Mouse (Mus musculus) regulatory T cell (primary cell): ENCODE measurements around the gene Gm3164.
"Not testable (repeated sequence)": the region's sequence is repeated elsewhere in the genome, so short reads cannot be mapped to it uniquely, and the experiment has no call there.

Experiments
- in situ Hi-C: fragments of 300-600 bp; cut with MboI, MseI; formaldehyde crosslinking; loops from one replicate; pipeline ENCODE4 v1.15.1; 2025; ENCODE audit warnings: high pct_unique_total_duplicates

Gm3164 gene

GRCm38 (mm10) chr14:4414965-4415835 lies at the start of gene Gm3164:
TSS of gene Gm3164 (plus strand) at chr14:4415448.
- in situ Hi-C loops, result not testable (repeated sequence)

- in situ Hi-C loops, result loop anchor here (10.0 kb wide), 1 partner anchor 224 kb away; no protein-coding TSS in a partner anchor
These were observed 46.3 kb upstream of the Gm3164 start for GRCm38 (mm10) chr14:4368991-4369390.

GRCm38 (mm10) chr14:4369691-4370090 lies 45.6 kb upstream of the Gm3164 start:
- in situ Hi-C loops, result loop anchor here (10.0 kb wide), 1 partner anchor 225 kb away; no protein-coding TSS in a partner anchor

- in situ Hi-C loops, result not testable (repeated sequence)
These were observed 37.4 kb upstream of the Gm3164 start for GRCm38 (mm10) chr14:4377871-4378270.

DNA sequence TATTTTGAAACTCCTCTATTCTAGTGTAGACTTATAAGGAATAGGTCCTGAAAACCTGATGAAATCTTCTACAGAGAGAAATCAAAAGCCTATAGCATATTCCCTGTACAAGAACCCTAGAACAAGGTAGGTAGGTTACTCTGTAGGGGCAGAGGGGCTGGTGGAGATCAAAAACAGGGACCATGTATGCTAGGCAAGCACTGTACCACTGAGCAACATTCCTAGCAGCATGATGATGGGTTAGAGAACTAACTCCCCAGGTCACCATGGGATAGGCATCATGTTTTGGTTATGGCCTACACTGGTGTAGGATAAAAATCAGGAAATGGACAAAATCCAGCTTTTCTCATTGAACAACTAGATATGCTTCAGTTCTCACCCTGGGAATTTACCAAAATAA lies 29.6 kb upstream of the Gm3164 start:
- in situ Hi-C loops, result loop anchor here (5.0 kb wide), 1 partner anchor 447 kb away; no protein-coding TSS in a partner anchor

DNA sequence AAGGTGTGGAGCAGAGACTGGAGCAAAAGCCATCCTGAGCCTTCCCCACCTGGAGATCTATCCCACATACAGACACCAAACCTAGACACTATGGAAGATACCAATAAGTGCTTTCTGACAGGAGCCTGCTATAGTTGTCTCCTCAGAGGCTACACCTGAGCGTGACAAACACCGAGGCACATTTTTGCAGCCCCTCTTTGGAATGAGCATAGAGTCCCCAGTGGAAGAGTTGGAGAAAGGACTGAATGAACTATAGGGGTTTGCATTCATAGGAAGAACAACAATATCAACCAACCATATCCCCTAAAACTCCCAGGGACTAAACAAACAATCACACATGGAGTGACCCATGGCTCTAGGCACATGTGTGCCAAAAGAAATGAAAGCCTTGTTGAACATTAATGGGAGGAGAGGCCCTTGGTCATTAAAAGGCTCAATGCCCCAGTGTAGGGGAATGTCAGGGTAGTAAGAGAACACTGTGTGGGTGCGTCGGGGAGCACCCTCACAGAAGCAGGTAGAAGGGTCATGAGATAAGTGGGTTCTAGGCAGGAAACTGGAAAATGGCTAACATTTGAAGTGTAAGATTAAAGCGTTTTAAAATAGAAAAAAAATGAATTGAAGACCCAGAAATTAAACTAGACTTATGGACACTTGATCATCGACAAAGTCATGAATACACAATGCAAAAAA lies 22.3 kb upstream of the Gm3164 start:
- in situ Hi-C loops, result not testable (repeated sequence)

DNA sequence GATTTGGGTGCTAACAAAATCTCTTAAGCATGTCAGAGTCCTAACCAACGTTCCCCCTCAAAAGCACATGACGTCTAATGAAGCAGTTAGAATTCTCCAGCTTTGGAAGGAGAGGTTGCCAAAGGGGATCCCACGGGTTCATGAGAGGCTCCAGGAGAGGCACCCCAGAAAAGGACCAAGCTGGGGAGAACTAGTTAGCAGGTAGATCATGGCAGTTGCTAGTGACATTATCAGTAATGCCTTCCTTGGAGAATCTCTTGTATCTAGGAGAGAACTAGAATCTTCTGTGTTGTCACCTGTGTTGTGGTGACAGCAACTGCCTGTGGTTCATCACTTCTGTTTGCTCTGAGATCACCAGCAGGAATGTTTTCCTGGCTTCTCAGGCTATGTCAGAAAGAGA lies 18.0 kb upstream of the Gm3164 start, which contains the start of gene Gm3159:
TSS of gene Gm3159 (plus strand) at position 301 of the 400 bp plus-strand sequence.
- in situ Hi-C loops, result not testable (repeated sequence)

DNA sequence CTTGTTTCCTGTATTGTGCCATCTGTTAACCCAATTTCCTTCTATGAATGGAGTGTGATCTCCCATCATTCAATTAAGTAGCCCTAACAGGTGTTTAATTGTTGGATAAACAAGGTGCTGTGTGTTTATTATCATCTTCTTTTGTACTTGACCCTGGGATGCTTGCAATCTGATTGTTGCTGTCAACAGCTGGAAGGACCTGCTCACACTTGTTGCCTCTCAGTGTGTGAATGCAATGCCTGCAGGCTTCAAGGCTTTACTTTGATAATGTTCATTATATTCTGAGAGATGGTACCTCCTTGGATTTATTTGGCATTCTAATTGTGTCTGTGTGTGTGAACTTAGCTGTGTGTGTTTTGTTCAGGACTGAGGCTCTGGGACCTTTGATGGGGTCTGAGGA lies 16.6 kb upstream of the Gm3164 start:
- in situ Hi-C loops, result not testable (repeated sequence)

DNA sequence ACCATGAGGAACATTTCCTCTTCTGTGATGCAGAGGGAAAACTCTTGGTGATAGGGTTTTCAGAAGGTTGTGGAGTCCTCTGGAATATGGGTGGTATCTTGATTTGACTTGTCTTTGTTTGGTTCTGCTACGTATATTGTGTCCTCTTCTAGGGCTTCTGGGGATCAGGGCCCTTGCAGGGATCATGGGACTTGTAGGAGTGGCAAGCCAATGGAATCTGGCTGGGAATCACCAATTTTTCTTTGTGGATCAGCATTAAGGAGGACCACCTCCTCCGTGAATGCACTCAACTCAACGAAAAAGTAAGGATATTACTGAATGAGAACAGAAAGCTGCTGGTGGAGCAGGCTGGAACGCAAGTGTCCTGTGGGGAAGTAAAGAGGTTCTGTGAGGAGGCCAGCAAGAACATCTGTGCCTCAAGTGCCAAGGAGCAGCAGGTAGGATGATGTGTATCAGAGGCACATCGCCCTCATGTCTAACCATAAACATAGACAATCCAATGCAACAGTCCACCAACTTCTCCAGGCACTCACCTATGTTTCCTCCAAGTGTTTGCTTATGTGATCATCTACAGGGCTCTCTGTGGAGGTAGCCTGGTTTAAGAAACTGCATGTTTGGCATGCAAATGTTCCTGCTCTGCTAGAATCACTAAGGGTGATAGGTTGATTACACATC lies 15.0 kb upstream of the Gm3164 start:
- in situ Hi-C loops, result not testable (repeated sequence)

GRCm38 (mm10) chr14:4401245-4401644 lies 14.0 kb upstream of the Gm3164 start:
- in situ Hi-C loops, result not testable (repeated sequence)

GRCm38 (mm10) chr14:4403840-4404239 lies 11.4 kb upstream of the Gm3164 start:
- in situ Hi-C loops, result not testable (repeated sequence)

DNA sequence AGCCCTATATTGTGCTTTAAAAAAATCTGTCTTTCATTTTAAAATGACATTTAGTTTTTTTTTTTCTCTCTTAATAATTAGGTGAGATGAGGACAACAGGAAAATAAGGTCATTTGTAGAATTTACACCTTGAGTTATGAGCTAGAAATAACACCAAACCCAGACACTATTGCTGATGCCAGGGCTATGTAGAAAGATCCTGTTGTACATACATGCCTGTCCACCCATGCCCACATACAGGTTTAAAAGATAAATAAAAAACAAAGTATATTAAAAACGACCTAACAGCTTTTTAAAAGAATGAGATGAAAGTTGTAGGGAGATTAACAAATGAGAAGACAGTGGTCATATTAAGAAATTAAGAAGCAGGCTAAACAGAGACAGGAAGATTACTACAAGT lies 5.3 kb upstream of the Gm3164 start:
- in situ Hi-C loops, result not testable (repeated sequence)

GRCm38 (mm10) chr14:4430692-4431091 lies 15.4 kb downstream of the Gm3164 start, which contains the start of gene Gm3173:
TSS of gene Gm3173 (plus strand) at chr14:4430992.
- in situ Hi-C loops, result not testable (repeated sequence)

GRCm38 (mm10) chr14:4481445-4481844 lies 66.2 kb downstream of the Gm3164 start, which contains the start of gene Gm3182:
TSS of gene Gm3182 (plus strand) at chr14:4481745.
- in situ Hi-C loops, result not testable (repeated sequence)
